Mouse (Mus musculus) testis, adult 2 months (tissue): ENCODE measurements around the gene Myom3. TPM values are rescaled to one million over a fixed set of nuclear protein-coding genes. Genes with fewer than 3 reads are reported as not detected.
A peak's percentile ranks its signal among the peaks of the same experiment; 100 is the strongest.

Source experiments
- H3K27ac ChIP-seq: fragments of 200-500 bp; 2 replicates; pipeline ENCODE4 v1.5.1; 2012; ENCODE audit warnings: low read depth, low read length; ENCODE audit not compliant: control insufficient read depth, insufficient read depth
- H3K27me3 ChIP-seq: fragments of 200-500 bp; 2 replicates; pipeline ENCODE4 v1.6.1; 2012; ENCODE audit warnings: mild to moderate bottlenecking, low read length, moderate library complexity; ENCODE audit not compliant: control insufficient read depth, insufficient read depth
- H3K36me3 ChIP-seq: fragments of 200-500 bp; 2 replicates; pipeline ENCODE4 v1.6.1; 2012; ENCODE audit warnings: mild to moderate bottlenecking, low read length; ENCODE audit not compliant: control insufficient read depth, insufficient read depth
- H3K4me1 ChIP-seq: fragments of 200-500 bp; 2 replicates; pipeline ENCODE4 v1.6.1; 2012; ENCODE audit warnings: low read length; ENCODE audit not compliant: control insufficient read depth, insufficient read depth
- H3K4me3 ChIP-seq: fragments of 200-500 bp; 2 replicates; pipeline ENCODE4 v1.5.1; 2012; ENCODE audit warnings: low read depth, mild to moderate bottlenecking, low read length, moderate library complexity, mixed read lengths; ENCODE audit not compliant: control insufficient read depth
- CTCF ChIP-seq: fragments of 200-500 bp; IDR thresholded peaks from 2 replicates; pipeline ENCODE4 v1.5.1; 2012; ENCODE audit warnings: low read depth, mild to moderate bottlenecking, inconsistent platforms, low read length, moderate library complexity; ENCODE audit not compliant: control insufficient read depth, insufficient read depth, insufficient replicate concordance
- POLR2A ChIP-seq: fragments of 200-500 bp; IDR thresholded peaks from 2 replicates; pipeline ENCODE4 v1.6.1; 2012; ENCODE audit warnings: low read depth, mild to moderate bottlenecking, inconsistent platforms, low read length, moderate library complexity; ENCODE audit not compliant: control insufficient read depth
- polyA plus RNA-seq: library from polyadenylated mRNA; depleted of rRNA; stranded (reverse); fragments of >200 nt; gene quantifications from 2 replicates; pipeline ENCODE4 v1.2.3, GENCODE M21; 2012; rRNA removed

Myom3 gene
- polyA plus RNA-seq, 1 experiment: 0.47 TPM

- Histone ChIP-seq H3K27me3 (no peaks in the 10 kb centered on the region), H3K27ac (peak overlapping the region; percentile 100), H3K4me1 (peaks cover 17% of the 10 kb centered on the region), H3K4me3 (peak overlapping the region; percentile 100), H3K36me3 (0 out of 2 replicates have a peak, but pooled peaks cover 1% of the 10 kb centered on the region)
- TF ChIP-seq CTCF: no peak
- TF ChIP-seq POLR2A: no peak; the same call in 1 of the 2 replicates
Measured at GRCm38 (mm10) chr4:135856223-135857091, 96.9 kb downstream of the Myom3 start.

DNA sequence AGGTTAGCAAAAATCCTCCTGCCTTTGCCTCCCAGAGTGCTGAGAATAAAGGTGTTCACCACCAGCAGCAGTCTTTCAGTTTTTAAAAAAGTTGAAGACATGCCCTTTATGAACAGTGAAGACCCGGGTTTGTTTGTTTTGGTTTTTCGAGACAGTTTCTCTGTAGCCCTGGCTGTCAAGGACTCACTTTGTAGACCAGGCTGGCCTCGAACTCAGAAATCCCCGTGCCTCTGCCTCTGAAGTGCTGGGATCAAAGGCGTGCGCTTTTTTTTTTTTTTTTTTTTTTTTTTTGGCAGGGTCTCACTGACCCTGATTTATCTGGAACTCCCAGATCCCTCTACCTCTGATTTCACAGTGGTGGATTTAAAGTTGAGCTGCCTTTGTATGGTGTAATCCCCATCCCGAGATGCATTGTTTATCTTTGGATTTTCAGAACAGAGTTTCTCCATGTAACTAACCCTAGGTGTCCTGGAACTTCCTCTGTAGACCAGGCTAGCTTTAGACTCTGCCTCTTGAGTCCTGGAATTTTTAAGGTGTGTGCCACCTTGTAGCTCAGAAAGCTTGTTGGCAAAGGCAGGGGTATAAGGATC lies 98.2 kb downstream of the Myom3 start:
- H3K27me3 ChIP-seq: no peaks in the 10 kb centered on the region
- TF ChIP-seq CTCF (no peak), POLR2A (no peak)
- peaks cover 15% of the 10 kb centered on the region for H3K4me1 ChIP-seq
- H3K27ac ChIP-seq: peak overlapping the region; percentile 10; the same call in 1 of the 2 replicates
- 0 out of 2 replicates have a peak, but pooled peaks cover 1% of the 10 kb centered on the region for H3K36me3 ChIP-seq
- peak overlapping the region; percentile 52 for H3K4me3 ChIP-seq

Other genes starting within 250 kb of the Myom3 start
- 0.64 and 0.69 TPM in 2 replicates for gene Grhl3, start 186.1 kb upstream of the Myom3 start, polyA plus RNA-seq
- gene Ifnlr1, start 73.4 kb upstream of the Myom3 start, polyA plus RNA-seq: 0.43 and 0.67 TPM in 2 replicates
- 0.17 TPM in 1 of 2 replicates, not detected in the other for gene Il22ra1, start 31.5 kb upstream of the Myom3 start, polyA plus RNA-seq
- gene Srsf10, start 96.0 kb downstream of the Myom3 start, polyA plus RNA-seq: 72.8 and 76.8 TPM in 2 replicates
- 6.4 and 7.4 TPM in 2 replicates for gene Pnrc2, start 114.1 kb downstream of the Myom3 start, polyA plus RNA-seq
- 0.38 and 0.51 TPM in 2 replicates for gene Cnr2, start 135.7 kb downstream of the Myom3 start, polyA plus RNA-seq
- 76.9 and 84.0 TPM in 2 replicates for gene Fuca1, start 161.0 kb downstream of the Myom3 start, polyA plus RNA-seq
- gene Hmgcl, start 186.7 kb downstream of the Myom3 start, polyA plus RNA-seq: 10.2 and 11.6 TPM in 2 replicates
- 8.9 and 10.8 TPM in 2 replicates for gene Gale, start 204.0 kb downstream of the Myom3 start, polyA plus RNA-seq
- gene Lypla2, start 212.9 kb downstream of the Myom3 start, polyA plus RNA-seq: 24.6 and 26.7 TPM in 2 replicates
- gene Pithd1, start 227.5 kb downstream of the Myom3 start, polyA plus RNA-seq: 56.1 and 60.7 TPM in 2 replicates